Mouse (Mus musculus) layer of hippocampus, postnatal 25 days (tissue): ENCODE data around the gene St6galnac5. TPM values are rescaled to one million over a fixed set of nuclear protein-coding genes. Genes with fewer than 3 reads are reported as not detected.

Experiments
- DNase-seq, 2 experiments: peaks; one replicate each; pipeline ENCODE4 v3.0.0; 2022; ENCODE audit warnings: mixed read lengths in 2 of 2, low spot score in 1 of 2; ENCODE audit errors: extremely low spot score in 1 of 2
- total RNA-seq, 2 experiments: library from RNA; stranded (reverse); gene quantifications; 2 replicates each; pipeline ENCODE4 v1.2.3; 2021

Gene St6galnac5
- total RNA-seq, 2 experiments from 2014 or later: 116 to 147 TPM

DNA sequence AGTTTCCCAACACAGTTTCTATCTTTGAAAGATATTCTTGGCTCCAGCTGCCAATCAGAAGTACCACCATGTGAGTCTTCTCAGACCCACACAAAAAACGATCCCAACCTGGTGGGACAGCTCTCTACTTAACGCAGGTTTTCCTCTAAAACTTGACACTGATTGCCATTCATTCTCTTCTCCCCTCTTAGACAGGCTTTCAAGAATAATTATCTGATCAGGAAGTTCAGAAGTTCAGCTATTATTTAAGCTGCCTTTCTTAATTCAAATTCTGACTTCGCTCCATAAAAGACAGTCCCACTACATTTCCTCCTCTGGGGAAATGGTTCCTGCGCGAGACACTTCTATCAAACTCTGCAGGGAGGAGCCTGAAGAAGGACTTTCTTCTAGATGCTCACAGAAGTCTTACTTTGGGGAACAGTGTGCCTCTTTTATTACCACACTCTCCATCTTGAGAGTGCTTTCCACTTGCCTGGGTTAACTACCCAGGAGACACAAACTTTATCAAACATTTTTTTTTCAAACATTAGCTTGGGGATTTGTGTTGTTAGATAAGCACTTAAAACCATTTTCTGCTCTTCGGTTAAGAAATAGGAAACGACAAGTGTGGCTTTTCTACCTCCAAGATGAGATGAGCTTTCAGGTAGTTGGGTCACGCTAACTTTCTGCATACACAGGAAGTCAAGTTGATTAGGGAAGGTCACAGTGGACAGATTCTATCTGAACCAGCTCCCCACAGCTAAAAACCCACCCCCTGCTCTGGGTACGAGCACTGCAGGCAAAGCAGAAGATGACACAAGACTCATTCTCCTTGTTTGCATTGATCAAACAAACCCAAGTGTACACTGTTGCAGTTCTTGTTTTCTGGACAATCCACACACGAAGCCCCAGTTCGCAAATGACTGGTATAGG lies 30.2 kb downstream of the St6galnac5 start:
- no peak for DNase-seq

DNA sequence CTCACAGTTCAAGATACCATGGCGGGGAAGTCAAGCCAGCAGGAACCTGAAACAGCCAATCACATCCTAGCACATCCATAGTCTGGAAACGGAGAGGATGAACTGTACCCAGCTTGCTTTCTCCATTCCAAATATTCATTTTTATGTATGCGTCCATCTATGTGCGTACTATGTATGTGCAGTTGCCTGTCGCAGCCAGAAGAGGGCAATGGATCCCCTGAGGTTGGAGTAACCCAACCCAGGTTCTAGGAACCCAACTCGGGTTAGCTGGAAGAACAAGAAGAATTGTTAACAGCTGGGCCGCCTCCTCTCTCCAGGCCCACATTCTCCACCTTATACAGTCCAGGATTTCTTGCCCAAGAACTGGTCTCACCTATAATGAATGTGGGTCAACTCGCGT lies 31.1 kb downstream of the St6galnac5 start:
- DNase-seq: no peak

DNA sequence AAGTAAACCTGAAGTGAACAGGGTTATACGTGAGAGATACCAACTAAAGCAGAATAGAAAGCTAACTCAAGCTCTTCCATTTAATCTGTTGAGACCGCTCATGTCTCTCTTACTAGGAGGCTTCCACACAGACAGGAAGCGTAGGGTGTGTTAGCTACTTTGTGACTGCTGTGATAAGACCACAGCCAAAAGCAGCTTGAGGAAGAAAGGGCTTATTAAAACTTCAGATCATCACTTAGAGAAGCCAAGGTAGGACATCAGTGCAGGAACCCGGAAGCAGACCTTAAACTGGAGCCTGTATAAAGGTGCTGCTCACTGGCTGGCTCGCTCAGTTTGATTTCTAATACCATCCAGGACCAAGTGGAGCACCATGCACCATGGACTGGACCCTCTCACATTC lies 31.7 kb downstream of the St6galnac5 start:
- DNase-seq: no peak

DNA sequence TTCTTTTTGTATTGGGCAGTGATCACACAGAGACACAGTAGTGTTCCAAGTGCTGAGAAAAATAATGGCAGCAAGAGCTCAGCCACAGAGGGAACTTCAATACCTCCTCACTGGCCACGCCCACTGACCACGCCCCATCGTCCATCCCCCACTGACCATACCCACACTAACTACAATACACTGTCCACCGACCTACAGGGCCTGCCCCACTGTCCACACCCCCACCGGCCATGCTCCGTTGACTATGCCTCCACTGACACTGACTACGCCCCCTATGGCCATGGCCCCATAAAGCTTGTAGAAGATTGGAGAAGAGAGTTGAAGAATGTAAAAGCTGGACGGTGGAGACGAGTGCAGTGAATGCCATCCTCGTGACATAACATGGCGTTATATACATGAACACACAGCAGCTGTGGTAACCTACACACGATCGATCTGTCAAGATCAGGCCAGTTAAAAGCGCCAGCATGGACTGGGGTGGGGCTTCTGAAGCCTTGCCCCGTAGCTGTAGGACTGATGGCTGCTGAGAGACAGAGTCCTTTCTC lies 32.7 kb downstream of the St6galnac5 start:
- no peak for DNase-seq

DNA sequence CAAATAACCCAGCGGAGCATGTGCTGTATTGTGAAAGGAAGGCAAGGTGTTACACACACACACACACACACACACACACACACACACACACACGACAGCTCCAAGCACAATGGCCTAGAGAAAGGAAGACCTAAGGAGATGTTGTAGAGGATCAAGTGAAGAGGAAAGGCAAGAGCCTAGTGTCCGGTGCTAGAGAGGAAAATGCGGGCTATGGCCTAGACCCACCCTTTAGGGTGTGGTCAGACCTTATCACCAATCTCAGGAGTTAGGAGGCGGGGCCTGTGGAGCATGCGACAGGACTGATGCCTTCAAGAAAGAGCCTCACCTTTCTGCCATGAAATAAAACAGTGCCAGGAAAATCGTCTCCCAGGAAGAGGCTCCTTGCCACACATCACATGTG lies 33.5 kb downstream of the St6galnac5 start:
- no peak for DNase-seq

DNA sequence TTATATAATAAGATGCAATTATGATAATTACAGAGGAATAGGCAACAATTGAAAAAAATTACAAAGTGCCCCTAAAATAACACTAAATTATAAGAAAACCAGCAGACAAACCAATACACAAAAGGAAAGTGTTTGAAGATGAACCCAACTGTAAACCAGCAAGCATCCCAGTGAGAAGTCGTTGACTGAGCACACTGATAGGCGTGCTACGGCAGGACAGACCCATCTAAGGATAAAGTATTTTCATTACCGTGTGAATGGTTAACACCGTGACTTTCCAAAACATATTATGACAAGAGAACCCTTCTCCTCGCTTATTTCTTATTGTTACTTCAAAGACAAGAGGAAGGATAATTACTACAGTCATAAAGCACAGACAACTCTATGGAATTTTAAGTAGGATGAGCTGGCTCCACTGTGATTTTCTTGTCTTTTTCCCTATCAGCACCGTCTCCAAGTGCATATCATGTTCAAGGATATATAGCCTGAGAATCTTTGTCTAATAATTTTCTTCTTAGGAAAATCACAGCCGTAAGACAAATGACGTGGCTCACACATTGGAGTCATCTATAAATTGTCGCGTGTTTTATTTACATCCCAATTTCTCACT lies 34.9 kb downstream of the St6galnac5 start:
- no peak for DNase-seq

DNA sequence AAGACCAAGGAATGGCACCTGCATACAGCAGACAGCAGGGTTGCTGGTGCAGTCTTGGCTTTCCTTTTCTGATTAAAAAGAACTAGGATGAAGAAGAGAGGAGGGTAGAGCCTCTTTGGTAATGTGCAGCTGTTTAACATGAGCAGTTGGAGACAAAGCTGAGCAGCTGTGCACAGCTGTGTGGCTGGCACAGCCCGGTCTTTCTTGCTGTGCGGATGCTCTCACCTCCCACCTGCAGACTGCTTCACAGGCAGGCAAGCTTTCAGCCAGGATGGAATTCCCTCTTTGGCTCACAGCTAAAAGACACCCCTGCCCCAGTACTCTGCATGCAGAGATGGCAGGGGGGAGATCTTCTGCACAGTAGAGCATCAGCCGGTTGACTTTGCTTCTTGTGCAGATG lies 37.3 kb downstream of the St6galnac5 start:
- no peak for DNase-seq

DNA sequence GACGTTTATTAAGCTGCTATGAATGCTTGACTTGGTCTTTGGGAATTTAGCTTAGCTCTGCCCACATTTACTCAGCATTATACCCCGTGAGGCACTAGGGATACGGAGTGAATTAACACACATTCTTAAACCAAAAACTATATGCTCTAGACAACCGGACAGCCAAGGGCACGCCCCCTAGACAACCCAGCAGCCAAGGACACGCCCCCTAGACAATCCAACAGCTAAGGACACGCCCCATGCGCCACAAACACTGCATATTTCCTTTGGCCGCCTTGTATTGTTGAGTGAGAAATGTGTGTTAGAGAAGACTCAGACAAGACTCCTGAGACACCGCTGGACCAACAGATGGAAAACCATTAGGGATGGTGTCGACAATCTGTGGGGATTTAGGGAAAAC lies 39.1 kb downstream of the St6galnac5 start:
- DNase-seq: no peak

DNA sequence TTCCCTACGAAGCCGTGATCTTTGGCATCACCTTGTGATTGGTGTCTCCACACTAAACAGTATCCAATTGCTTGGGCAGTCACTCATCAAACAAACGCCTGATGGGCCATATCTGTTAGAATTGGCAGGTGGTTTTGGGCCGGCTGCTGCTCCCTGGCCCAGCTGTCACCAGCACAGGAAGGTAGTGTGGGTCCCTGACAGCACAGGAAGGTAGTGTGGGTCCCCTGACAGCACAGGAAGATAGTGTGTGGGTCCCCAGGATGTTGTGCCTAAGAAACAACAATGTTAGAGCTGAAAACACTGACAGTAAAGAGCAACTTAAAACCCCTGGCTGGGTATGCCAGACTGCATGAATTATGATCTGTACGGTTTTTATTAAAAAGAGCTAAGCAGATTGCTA lies 40.4 kb downstream of the St6galnac5 start:
- DNase-seq: no peak

DNA sequence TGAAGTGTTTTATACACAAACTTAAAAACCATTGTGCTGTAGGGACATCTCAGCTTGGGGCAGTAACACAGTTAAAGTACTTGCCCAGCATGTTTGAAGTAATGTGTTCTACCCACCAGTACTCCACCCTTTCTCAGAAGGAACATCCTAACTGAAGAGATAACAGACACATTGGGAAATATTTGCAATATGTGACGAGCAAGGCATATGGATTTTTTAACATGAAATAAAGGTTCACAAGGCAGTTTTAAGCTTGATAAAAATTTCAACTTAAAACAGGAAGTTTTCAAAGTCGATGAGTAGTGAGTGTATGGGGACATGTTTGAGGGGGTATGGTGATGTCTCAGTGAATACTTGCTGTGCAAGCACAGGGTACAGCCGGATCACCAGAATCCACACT lies 45.7 kb downstream of the St6galnac5 start:
- no peak for DNase-seq

DNA sequence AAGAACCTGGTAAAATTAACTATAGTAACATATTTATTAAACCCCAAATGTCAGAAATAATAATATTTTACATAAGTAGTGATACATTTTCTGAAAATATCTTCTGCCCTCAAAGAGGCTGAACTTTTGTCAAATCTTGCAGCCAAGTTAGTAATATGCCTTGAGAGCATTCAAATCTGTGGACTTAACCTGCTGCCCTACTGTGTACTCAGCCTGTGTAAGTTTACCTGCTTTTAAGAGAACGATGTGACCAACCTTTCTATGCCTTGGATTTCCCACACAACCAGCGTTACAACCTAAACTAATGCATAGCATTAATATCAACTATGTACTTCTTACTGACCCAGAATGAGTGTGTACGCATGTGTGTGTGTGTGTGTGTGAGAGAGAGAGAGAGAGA lies 48.3 kb downstream of the St6galnac5 start:
- no peak for DNase-seq

DNA sequence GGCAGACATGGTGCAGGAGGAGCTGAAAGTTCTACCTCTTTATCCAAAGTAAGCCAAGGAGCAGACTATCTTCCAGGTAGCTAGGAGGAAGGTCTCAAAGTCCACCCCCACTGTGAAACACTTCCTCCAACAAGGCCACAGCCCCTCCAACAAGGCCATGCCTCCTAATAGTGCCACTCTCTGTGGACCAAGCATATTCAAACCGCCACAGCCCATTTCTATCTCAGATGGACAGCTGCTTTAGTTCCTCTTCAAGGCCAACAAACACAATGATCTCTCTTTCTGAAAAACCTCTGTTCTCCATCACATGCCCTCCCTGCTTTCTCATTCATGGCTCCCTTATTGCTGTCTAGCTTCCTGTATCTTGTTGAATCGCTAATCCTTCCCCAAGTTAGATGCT lies 49.5 kb downstream of the St6galnac5 start:
- no peak for DNase-seq

DNA sequence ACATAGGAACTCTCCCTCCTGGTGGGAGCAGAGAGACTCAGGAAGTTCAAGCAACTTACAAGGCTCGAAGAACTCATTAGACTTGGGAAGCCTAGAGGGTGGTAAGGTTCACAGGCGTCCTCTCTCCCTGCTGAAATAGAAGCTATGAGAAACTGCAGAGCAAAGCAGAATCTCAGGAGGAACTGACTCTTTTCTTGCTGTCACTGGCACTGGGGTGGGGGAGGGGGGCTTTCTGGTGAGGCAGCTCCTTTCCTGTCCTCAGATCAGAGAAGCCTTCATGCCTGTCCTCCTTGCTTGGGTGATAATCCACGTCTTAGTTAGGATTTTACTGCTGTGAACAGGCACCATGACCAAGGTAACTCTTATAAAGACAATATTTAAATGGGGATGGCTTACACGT lies 50.0 kb downstream of the St6galnac5 start:
- no peak for DNase-seq

DNA sequence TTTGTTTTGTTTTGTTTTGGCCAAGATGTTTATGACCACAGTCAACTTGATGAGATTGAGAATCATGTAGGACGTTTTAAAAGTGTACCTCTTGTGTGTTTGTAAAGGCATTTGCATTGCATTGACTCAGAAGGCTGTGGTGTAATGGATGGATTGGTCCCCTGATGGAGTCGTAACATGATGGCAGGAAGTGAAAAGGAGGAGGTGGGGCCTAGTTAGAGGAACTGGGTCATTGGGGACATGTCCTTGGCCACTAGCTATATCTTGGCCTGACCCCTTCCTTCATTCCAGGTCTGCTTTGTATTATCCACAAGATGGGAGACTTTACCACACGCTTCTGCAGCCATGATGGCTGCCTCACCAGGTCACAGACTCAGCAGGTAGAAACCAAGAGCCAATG lies 50.7 kb downstream of the St6galnac5 start:
- no peak for DNase-seq

DNA sequence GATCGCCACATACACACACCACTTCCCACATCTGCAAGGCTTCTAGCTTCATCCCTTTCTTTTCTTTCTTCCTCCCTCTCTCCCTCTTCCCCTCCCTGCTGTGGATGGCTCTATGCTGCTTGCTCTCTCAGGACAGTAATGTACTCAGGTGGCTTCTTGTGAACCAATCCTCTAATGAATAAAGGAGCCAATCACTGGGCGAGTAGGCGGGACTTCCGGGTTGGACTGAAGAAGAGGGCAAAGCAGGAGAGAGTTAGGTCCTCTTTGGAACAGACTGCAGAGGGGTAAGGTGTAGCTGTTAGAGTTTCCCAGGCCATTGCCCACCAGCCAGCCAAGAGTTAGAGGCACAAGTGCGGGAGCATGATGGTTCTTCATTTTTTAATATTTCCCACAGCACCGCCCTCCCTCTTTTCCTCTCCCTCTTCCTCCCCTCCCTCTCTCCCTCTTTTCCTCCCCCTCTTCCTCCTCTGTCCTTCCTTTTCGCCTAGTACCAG lies 52.2 kb downstream of the St6galnac5 start:
- DNase-seq: no peak

DNA sequence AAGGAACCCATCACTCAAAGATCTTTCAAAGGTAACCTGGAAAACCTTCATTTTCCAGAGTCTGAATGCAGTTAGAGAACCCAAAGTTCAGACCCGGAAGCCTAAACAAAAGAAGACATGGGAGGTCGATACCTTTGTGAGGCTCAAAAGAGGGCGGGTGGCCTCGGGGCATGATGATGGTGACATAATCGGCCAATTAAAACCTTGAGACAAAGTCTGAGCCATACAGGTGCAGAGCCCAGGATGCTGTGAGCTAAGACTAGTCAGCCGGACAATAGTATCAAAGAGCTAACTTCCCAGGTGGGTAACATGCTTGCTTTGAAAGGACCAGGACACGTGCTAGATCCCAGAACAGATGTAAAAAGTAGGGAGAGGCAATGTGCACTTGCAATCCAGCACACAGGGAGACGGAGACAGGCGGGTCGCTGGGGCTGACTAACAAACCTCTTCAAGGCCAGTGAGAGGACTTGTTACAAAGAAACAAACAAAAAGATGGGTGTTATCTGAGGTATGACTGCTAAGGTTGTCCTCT lies 52.7 kb downstream of the St6galnac5 start:
- DNase-seq: no peak

DNA sequence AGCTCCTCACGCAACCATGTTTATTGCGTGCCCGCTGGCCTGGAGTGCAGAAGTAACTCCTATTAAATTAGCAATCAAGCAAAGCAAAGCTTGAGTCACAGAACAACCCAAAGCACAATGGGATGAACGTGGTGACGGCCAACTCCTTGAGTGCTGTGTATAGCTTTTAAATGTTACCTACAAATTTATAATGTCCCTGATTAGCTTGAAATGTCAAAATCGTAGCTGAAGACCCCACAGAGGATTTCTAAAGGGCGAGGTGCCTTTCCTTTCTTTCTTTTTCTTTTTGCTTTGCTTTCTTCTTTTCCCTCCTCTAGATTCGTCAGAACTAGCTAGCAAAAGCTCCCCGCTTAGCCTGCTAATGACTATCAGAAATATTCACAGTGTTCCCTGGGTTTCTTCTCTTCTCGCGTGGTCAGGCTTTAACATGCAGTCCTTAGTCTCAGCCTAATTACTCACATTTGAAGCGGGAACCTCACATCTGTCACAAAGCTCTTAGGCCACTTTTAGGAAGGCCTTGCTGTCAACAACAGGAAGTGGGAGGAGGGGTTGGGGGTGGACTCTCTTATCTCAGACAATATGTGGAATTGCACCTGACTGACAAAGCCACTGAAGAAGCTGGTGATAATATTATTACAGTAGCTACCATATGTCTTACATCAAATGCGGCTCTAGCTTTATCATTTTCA lies 53.6 kb downstream of the St6galnac5 start:
- no peak for DNase-seq

DNA sequence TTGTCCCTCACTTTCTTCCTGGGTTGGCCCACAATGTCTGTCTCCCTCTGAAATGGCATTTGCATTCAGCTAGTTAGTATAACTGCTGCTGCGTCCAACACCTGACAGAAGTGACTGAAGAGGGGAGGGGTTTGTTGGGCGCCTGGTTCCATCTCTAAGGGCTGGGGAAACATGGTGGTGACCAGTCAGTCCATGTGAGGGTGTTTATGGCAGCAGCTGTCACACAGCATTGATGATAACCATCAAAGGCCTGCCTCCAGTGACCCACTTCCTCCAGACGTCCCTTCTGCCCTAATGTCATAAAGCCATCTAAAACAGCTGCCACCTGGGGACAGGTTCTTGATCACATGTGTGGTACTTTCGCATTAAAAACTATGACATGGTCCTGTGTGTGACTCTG lies 55.9 kb downstream of the St6galnac5 start:
- DNase-seq: no peak

DNA sequence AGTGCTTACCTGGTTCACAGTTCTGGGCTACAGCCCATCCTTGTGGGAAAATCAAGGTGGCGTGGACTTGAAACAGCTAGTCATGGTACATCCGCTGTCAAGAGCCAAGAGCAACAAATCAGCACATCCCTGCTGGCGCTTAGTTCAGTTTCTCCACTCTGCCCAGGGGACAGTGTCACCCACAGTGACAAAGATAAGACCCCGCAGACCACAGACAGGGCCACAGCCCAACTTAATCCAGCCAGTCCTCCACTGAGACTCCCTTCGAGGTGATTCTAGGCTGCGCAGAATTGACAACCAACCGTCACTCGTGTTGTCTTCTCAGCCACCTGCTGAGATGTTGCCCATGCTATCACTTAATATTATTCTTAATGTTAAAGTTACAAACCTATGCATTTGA lies 56.7 kb downstream of the St6galnac5 start:
- no peak for DNase-seq

DNA sequence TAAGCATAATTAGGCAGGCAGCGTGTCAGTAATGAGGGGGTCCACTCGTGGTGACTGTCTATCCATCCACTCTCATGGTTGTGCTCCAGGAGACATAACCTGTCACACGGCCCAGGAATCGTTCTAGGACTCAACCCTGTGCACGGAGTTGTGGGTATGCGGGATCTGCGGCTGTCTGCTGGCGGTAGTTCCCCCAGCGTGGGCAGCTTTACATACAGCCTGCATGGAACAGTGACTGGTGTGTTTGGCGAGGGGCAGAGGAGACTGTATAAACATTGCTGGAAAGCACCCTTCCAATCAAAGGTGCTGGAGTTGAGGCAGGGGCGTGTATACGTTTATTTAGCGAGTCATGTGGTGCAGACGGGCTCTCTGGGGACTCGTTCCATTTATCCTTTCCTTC lies 58.5 kb downstream of the St6galnac5 start:
- DNase-seq: no peak

DNA sequence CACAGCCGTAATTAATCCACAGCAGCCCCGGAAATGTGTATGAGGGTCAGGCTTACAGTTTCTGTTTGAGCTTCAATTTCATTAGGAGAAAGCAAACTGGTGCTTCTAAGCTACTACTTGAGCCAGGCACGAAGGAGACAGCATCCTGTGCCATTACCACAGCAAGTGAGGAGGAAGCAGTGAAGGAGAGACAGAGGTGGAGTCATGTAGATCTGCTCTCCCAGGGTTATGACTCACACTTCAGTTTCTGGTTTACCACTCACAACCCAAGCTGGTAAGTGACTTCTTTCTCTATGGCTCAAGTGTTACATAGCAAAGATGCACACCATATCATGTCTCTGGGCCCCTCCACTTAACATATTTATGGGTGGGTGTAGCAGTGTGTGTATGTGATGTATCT lies 61.7 kb downstream of the St6galnac5 start:
- no peak for DNase-seq
